Mouse (Mus musculus) CH12.LX (cell line): ENCODE measurements around the gene Gm29666.

Experiments used
- CTCF ChIP-seq, 2 experiments: IDR thresholded peaks in 1 of 2; conservative IDR thresholded peaks in 1 of 2; 2 replicates each; pipeline ENCODE4 v1.5.1; 2011 to 2012; ENCODE audit warnings: low read depth in 2 of 2, low read length in 2 of 2, improper control_type of control experiment in 1 of 2, inconsistent platforms in 1 of 2, mild to moderate bottlenecking in 1 of 2, moderate library complexity in 1 of 2
- MAFK ChIP-seq: IDR thresholded peaks from 2 replicates; pipeline ENCODE4 v1.6.1; 2011; ENCODE audit warnings: low read length, improper control_type of control experiment; ENCODE audit not compliant: insufficient replicate concordance
- MEF2A ChIP-seq: IDR thresholded peaks from 2 replicates; pipeline ENCODE4 v1.6.1; 2014; ENCODE audit warnings: low read depth, mild to moderate bottlenecking, inconsistent platforms, low read length, improper control_type of control experiment, borderline replicate concordance
- POLR2A ChIP-seq: IDR thresholded peaks from 2 replicates; pipeline ENCODE4 v1.6.1; 2011; ENCODE audit warnings: low read depth, mild to moderate bottlenecking, improper control_type of control experiment, low read length
- ZKSCAN1 ChIP-seq: IDR thresholded peaks from 2 replicates; pipeline ENCODE4 v1.6.1; 2012; ENCODE audit warnings: low read depth, inconsistent platforms, low read length, improper control_type of control experiment, borderline replicate concordance

DNA sequence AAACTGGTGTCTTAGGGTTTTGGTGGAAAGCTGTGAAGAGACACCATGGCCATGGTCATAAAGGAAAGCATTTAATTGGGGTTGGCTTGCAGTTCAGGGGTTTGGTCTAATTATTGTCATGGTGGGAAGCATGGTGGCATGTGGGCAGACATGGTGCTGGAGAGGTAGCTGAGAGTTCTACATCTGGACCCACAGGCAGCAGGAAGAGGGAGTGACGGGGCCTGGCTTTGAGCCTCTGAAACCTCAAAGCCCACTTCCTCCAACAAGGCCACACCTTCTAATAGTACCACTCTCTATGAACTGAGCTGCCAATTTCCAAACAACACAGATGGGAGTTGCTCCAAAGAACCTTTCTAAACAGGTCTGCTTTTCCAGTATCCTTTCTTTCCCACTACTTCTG lies 23.2 kb downstream of the Gm29666 start:
- TF ChIP-seq ZKSCAN1 (no peak), CTCF (conservative IDR thresholded peaks at IDR 0.05 in 1 of 2, IDR thresholded peaks at IDR 0.05 in 1 of 2; ENCODE audit: low read depth in 2 of 2, low read length in 2 of 2) (no peak), MEF2A (no peak), MAFK (no peak), POLR2A (no peak)
